Mouse (Mus musculus): ENCODE results near the gene Gm8773. TPM values are rescaled to one million over a fixed set of nuclear protein-coding genes. Genes with fewer than 3 reads are reported as not detected.
A peak's percentile ranks its signal among the peaks of the same experiment; 100 is the strongest.

Gm8773 gene
- total RNA-seq (2015) = not detected in 2 replicates
- total RNA-seq (2017) = not detected in 2 replicates

DNA sequence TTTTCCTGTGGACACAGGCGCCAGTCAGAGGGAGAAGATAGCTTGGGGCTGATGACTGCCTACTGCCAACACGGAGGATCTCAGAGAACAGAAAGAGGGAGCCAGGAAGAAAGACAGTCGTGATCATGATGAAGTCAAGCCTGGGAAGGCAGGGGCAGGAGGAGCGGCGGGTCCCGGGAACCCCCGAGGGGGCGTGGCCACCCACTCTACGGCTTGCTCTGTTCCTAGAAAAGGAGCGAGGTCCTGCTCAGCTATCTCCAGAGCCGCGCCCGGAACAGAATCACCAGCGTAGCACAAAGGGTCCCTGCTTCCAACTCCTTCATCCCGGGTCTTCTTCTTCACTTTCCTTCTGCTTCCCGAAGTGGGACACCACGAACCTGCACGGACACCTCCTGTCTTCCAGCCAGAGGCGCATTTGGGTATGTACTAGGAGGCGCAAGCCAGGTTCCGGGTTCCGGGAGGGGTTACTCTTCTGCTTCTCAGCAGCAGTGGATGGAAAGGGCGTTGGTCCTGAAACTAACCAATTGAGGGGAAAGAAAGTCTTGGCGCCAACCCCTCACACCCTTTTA is at the start of gene Gm8773:
Gene Gm8773 (plus strand): TSS at position 51 of the 569 bp plus-strand sequence.
- ATAC-seq (ENCODE audit: poor library complexity, severe bottlenecking) = peak; percentile 66

DNA sequence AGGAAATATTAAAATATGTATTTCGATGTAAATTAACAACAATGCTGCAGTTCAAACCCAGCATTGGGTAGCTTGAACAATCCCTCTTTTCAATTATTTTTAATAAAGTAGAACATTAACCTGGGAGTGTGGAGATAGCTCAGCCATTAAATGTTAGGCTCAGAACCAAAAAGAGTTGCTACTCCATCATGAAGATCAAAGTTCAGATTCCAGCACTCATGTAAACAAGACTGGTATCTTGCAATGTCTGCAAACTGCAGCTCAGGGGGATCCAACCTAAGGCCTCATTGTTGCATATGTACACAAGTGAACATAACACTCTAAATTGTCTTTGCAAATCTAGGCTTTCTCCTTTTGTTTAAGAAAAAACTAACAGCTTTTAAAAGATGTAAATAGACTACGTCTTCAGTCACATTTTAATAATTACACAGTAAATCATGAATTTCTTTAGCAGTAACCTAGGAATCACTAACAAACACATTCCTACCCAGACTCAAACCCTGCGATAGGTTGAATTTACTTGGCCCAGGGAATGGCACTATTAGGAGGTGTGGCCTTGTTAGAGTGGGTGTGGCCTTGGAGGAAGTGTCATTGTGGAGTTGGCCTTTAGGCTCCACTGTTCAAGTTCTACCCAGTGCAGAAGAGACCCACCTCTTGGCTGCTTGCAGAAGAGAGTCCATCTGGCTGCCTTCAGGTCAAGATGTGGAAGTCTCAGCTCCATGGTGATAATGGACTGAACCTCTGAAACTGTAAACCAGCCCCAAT is 39.8 kb upstream of the Gm8773 start:
- ATAC-seq (ENCODE audit: poor library complexity, severe bottlenecking) = no peak

DNA sequence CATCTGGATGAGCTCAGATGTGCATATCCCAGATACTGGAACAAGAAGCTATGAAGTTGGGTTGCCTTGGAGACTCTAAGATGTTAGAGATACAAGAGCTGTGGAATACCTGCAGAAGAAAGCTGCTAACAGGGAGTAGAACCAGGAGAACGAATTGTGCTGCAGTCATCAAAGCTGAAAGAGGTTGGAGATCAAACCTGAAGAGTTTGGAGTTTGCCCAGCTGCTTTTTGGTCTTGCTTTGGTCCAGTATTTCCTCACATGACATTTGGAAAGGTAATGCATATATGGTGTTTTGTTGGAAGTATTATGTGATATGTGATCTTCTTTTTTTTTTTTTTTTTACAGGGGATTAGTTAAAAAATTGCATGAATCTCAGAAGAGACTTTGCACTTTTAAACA is 37.5 kb upstream of the Gm8773 start:
- ATAC-seq (ENCODE audit: poor library complexity, severe bottlenecking) = no peak

- ATAC-seq (ENCODE audit: poor library complexity, severe bottlenecking) = no peak
Measured at GRCm38 (mm10) chr5:5539771-5540170, 33.8 kb upstream of the Gm8773 start.

- ATAC-seq (ENCODE audit: poor library complexity, severe bottlenecking) = no peak
Measured at GRCm38 (mm10) chr5:5540385-5540784, 33.2 kb upstream of the Gm8773 start.

DNA sequence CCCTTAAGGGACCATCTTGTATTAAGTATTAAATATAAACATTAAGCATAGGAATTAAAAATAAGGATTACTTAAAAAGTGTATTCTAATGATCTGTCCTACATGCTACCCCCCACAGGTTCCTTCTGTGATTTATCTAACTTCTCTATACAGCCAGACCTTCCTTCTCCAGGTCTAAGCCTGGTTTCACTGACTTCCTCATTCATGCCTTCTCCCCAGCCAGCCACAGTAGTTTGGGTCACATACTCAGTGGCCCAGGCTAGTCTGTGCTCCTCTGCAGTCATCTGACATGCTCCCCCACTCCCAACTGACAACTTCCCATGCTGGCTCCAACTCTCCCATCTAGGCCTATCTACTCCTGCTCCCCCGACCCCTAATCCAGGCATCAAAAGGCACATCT is 22.5 kb upstream of the Gm8773 start:
- ATAC-seq (ENCODE audit: poor library complexity, severe bottlenecking) = no peak

GRCm38 (mm10) chr5:5559079-5559740 is 14.4 kb upstream of the Gm8773 start, which contains the start of gene Gtpbp10:
Gene Gtpbp10 (minus strand): TSS chr5:5559538.
- peak; percentile 96 for ATAC-seq (ENCODE audit: poor library complexity, severe bottlenecking)

DNA sequence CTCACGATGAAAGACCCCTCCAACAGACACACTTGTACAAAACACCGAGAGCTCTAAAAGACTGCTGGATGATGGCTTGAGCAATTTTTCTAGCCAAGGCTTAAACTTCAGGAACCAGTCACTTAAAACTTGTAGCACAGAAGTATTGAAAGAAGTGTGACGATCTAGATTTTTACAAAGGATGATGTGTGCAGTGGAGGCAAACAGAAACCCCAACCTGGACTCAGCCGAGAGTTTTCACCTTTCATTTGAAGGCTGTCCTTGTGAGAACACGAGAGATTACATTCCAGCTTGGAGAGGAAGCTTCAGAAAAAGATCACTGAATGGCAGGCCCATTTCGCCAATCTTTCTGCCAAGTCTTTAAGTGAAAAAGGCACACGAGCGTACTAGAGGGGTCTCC is 13.8 kb upstream of the Gm8773 start:
- ATAC-seq (ENCODE audit: poor library complexity, severe bottlenecking) = no peak

DNA sequence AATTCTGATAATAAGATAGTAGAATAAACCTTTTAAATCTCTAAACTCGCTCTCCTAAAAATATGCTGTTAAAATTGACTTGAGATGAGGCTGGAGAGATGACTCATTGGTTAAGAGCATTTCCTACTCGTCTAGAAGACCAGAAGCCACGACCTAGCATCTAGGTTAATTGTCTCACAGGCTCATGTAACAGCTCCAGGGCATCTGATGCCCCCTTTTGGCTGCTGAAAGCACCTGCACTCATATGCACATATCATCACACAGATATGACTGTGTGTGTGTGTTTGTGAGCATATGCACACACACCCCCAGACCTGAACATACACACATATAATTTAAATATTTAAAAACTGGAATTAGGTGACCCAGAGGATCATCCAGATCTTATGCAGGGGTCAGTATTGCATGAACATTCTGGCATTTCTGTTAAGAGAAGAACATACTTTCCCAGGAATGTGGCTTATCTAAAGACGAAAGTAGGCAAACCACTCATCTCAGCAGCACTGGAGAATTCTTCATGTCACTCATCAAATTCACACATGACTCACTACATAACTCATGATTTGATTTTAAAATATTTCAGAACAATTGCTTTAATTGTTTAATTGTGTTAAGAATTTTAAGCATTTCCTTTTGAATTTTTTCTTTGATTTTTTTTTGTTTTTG is 12.4 kb upstream of the Gm8773 start:
- ATAC-seq (ENCODE audit: poor library complexity, severe bottlenecking) = no peak

- no peak for ATAC-seq (ENCODE audit: poor library complexity, severe bottlenecking)
Measured at GRCm38 (mm10) chr5:5562435-5562834, 11.2 kb upstream of the Gm8773 start.

DNA sequence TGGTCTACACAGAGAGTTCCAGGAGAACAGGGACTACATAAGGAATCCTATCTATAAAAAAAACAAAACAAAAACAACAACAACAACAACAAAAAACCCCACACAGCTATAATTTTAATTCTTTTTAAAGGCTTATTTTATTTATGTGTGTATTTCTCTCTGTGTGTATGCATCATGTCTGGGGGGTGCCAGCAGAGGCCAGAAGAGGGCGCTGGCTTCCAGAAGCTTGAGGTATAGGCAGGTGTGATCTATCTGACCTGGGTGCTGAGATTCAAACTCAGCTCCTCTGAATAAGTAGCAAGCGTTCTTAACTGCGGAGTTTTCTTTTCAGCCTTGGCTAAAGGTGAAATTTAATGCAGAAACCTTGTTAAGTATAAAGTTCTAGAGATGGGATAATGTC is 14.1 kb downstream of the Gm8773 start:
- ATAC-seq (ENCODE audit: poor library complexity, severe bottlenecking) = no peak

DNA sequence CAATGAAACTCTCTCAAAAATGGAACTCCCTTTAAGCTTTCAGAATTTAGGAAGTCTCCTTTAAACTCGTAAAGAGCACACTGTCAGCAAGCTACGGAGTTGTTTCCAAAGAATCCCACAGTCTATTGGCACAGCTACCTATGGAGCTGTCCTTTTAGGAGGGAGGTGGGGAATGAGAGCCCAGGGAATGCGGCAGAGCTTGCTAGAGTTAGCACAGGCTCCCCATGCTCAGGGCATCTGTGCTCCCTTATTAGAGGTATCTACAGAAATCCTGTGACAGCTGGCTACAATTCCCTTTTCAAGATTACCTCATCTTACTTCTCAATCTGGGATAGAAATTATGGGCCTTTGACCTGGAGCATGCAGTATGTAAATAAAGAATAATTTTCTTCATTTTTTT is 36.9 kb downstream of the Gm8773 start:
- ATAC-seq (ENCODE audit: poor library complexity, severe bottlenecking) = no peak

DNA sequence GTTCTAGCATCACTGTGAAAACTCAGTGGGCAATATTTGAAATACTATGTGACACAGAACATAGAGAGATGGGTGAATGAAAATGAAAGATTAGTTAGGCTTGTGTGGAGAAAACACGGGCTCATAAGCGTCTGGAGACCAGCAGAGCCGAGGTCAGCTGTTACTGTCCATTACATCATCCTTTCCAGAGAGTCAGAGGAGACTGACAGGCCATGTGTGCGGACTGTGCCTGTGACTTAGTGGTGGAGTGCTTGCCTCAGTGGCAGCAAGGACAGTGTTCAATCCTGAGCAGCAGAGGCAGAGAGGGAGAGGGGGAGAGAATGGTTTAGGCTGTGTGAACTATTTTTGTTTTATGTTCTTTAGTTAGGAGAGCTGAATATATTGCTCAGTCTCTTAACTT is 44.7 kb downstream of the Gm8773 start:
- ATAC-seq (ENCODE audit: poor library complexity, severe bottlenecking) = no peak

DNA sequence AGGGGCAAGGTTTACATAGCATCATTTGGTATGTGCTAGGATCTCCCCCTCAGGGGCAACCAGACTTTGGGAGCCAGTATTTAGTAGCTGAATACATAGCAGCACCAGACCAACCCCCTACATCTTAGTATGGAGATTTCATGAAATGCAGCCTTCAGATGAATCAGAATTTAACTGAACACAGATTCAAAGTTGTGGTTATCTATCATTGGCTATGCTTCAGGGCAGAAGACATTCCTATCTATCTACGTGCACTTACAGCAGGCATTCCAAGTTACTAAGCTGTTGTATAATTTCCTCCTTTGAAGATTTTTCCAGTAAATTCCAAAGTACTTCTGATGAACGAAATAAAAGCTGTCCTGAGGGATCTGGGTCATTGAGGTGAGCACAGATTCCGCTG is 51.9 kb downstream of the Gm8773 start:
- no peak for ATAC-seq (ENCODE audit: poor library complexity, severe bottlenecking)

Other genes starting within 250 kb of the Gm8773 start
- 4.7 and 11.1 TPM in 2 replicates for gene Cdk14, start 153.5 kb upstream of the Gm8773 start, total RNA-seq (2015)
- 2.5 and 3.5 TPM in 2 replicates for gene Cdk14, start 153.5 kb upstream of the Gm8773 start, total RNA-seq (2017)
- not detected in 2 replicates for gene 1700015F17Rik, start 94.7 kb upstream of the Gm8773 start, total RNA-seq (2015)
- not detected in 2 replicates for gene 1700015F17Rik, start 94.7 kb upstream of the Gm8773 start, total RNA-seq (2017)
- 0.80 and 3.2 TPM in 2 replicates for gene Cldn12, start 58.8 kb upstream of the Gm8773 start, total RNA-seq (2015)
- 2.2 and 2.3 TPM in 2 replicates for gene Cldn12, start 58.8 kb upstream of the Gm8773 start, total RNA-seq (2017)
- gene Gtpbp10, start 14.3 kb upstream of the Gm8773 start, total RNA-seq (2015) = 14.2 and 14.8 TPM in 2 replicates
- 15.8 and 17.6 TPM in 2 replicates for gene Gtpbp10, start 14.3 kb upstream of the Gm8773 start, total RNA-seq (2017)
- gene Cfap69, start 90.4 kb downstream of the Gm8773 start, total RNA-seq (2015) = not detected in 2 replicates
- gene Cfap69, start 90.4 kb downstream of the Gm8773 start, total RNA-seq (2017) = not detected in 2 replicates
- gene Steap2, start 120.8 kb downstream of the Gm8773 start, total RNA-seq (2015) = 0.09 TPM in 1 of 2 replicates, not detected in the other
- gene Steap2, start 120.8 kb downstream of the Gm8773 start, total RNA-seq (2017) = not detected in 2 replicates
- gene Steap1, start 175.5 kb downstream of the Gm8773 start, total RNA-seq (2015) = not detected in 2 replicates
- gene Steap1, start 175.5 kb downstream of the Gm8773 start, total RNA-seq (2017) = not detected in 2 replicates

Data from megakaryocyte, adult 5-6 weeks (primary cell).